Mouse (Mus musculus): ENCODE results near the gene Mdp1.

- TF ChIP-seq POLR2A (IDR thresholded peaks at IDR 0.05; ENCODE audit: insufficient read depth, low read depth, low read length) (no peak), EP300 (IDR thresholded peaks at IDR 0.05; ENCODE audit: insufficient read depth, low read depth, low read length) (no peak), CTCF (IDR thresholded peaks at IDR 0.05) (no peak)
Observed at GRCm38 (mm10) chr14:55616844-55617243, 43.5 kb downstream of the Mdp1 start.

Data from heart, adult 2 months (tissue).